Mouse (Mus musculus) stomach, embryonic 14.5 days (tissue): ENCODE data around the gene Rgcc. TPM values are rescaled to one million over a fixed set of nuclear protein-coding genes. Genes with fewer than 3 reads are reported as not detected.

Experiments used
- ATAC-seq: fragments of 200-750 bp; cut with Nextera tagmentation; 2 replicates; pipeline ENCODE4 v1.8.0; 2017; ENCODE audit warnings: low read depth, moderate TSS enrichment; ENCODE audit not compliant: insufficient number of reproducible peaks, insufficient read depth, low FRiP score
- H3K27ac ChIP-seq: fragments of 300-500 bp; sonication (generic); 2 replicates; pipeline ENCODE4 v1.5.1; 2014; ENCODE audit warnings: mild to moderate bottlenecking, low read length, moderate library complexity, mixed read lengths
- H3K27me3 ChIP-seq: fragments of 300-500 bp; sonication (generic); 2 replicates; pipeline ENCODE4 v1.6.1; 2014; ENCODE audit warnings: low read length, control low read depth, mixed read lengths; ENCODE audit not compliant: control insufficient read depth, insufficient read depth
- H3K36me3 ChIP-seq: fragments of 300-500 bp; sonication (generic); 2 replicates; pipeline ENCODE4 v1.6.1; 2014; ENCODE audit warnings: mild to moderate bottlenecking, control low read depth, low read length, moderate library complexity, mixed read lengths; ENCODE audit not compliant: control insufficient read depth, insufficient read depth
- H3K4me1 ChIP-seq: fragments of 300-500 bp; sonication (generic); 2 replicates; pipeline ENCODE4 v1.6.1; 2014; ENCODE audit warnings: low read length, control low read depth, mixed read lengths; ENCODE audit not compliant: control insufficient read depth, insufficient read depth
- H3K4me2 ChIP-seq: fragments of 300-500 bp; sonication (generic); replicated peaks from 2 replicates; pipeline ENCODE4 v1.6.1; 2014; ENCODE audit warnings: low read depth, low read length, control low read depth
- H3K4me3 ChIP-seq: fragments of 300-500 bp; sonication (generic); 2 replicates; pipeline ENCODE4 v1.5.1; 2014; ENCODE audit warnings: low read depth, low read length, control low read depth
- H3K9ac ChIP-seq: fragments of 300-500 bp; sonication (generic); replicated peaks from 2 replicates; pipeline ENCODE4 v1.6.1; 2014; ENCODE audit warnings: low read depth, mild to moderate bottlenecking, control low read depth, low read length, moderate library complexity, mixed read lengths
- H3K9me3 ChIP-seq: fragments of 300-500 bp; sonication (generic); 2 replicates; pipeline ENCODE4 v1.6.1; 2016; ENCODE audit warnings: low read depth, low read length, control low read depth; ENCODE audit not compliant: control insufficient read depth
- WGBS: fragments of 180-500 bp; shearing (Covaris S2); extraction: QIAGEN DNeasy Blood & Tissue Kit; methylation state at CpG from one replicate; pipeline ENCODE4 v1.1.7; 2014; 5-methylcytosine and 5-hydroxymethylcytosine counted together
- polyA plus RNA-seq: library from polyadenylated mRNA; unstranded; fragments of >200 nt; fragmentation: Nextera tagmentation; extraction: Ambion mirVana; gene quantifications from 2 replicates; pipeline ENCODE4 v1.2.1, GENCODE M21; 2014

Rgcc gene
- polyA plus RNA-seq, 1 experiment from 2014 or later = 49.8 TPM

GRCm38 (mm10) chr14:79256656-79257055, 44.8 kb downstream of the Rgcc start:
- Histone ChIP-seq H3K36me3 (no peaks in the 10 kb centered on the region), H3K27ac (no peak overlapping the region), H3K4me3 (no peak overlapping the region), H3K27me3 (no peaks in the 10 kb centered on the region), H3K9me3 (no peaks in the 10 kb centered on the region), H3K4me2 (no peak overlapping the region), H3K9ac (no peak overlapping the region), H3K4me1 (no peaks in the 10 kb centered on the region)
- ATAC-seq = no peak
- WGBS = 79% methylated on average over 5 of the region's 5 CpGs

GRCm38 (mm10) chr14:79255786-79256185, 45.7 kb downstream of the Rgcc start:
- Histone ChIP-seq H3K36me3 (no peaks in the 10 kb centered on the region), H3K4me3 (no peak overlapping the region), H3K27me3 (no peaks in the 10 kb centered on the region), H3K9me3 (no peaks in the 10 kb centered on the region), H3K4me1 (no peaks in the 10 kb centered on the region), H3K4me2 (no peak overlapping the region), H3K27ac (no peak overlapping the region), H3K9ac (no peak overlapping the region)
- 94% methylated on average over 2 of the region's 2 CpGs for WGBS
- no peak for ATAC-seq

- H3K9me3 ChIP-seq = no peaks in the 10 kb centered on the region
- 64% methylated on average over 5 of the region's 5 CpGs for WGBS
- no peak overlapping the region for H3K27ac ChIP-seq
- H3K36me3 ChIP-seq = no peaks in the 10 kb centered on the region
- no peak overlapping the region for H3K4me3 ChIP-seq
- no peak for ATAC-seq
- no peaks in the 10 kb centered on the region for H3K27me3 ChIP-seq
- H3K4me1 ChIP-seq = 0 out of 2 replicates have a peak, but pooled peaks cover 3% of the 10 kb centered on the region
- H3K4me2 ChIP-seq = no peak overlapping the region
- H3K9ac ChIP-seq = no peak overlapping the region
Observed at GRCm38 (mm10) chr14:79251727-79252285, 49.6 kb downstream of the Rgcc start.

- no peak for ATAC-seq
- 74% methylated on average over 3 of the region's 3 CpGs for WGBS
- Histone ChIP-seq H3K36me3 (no peaks in the 10 kb centered on the region), H3K27me3 (no peaks in the 10 kb centered on the region), H3K9ac (no peak overlapping the region), H3K4me1 (0 out of 2 replicates have a peak, but pooled peaks cover 3% of the 10 kb centered on the region), H3K9me3 (peaks cover 4% of the 10 kb centered on the region; the same call in 1 of the 2 replicates), H3K27ac (no peak overlapping the region), H3K4me2 (no peak overlapping the region), H3K4me3 (no peak overlapping the region)
Observed at GRCm38 (mm10) chr14:79244571-79244970, 56.9 kb downstream of the Rgcc start.

- Histone ChIP-seq H3K4me2 (no peak overlapping the region), H3K4me1 (0 out of 2 replicates have a peak, but pooled peaks cover under 1% of the 10 kb centered on the region), H3K4me3 (no peak overlapping the region), H3K36me3 (no peaks in the 10 kb centered on the region), H3K27ac (no peak overlapping the region), H3K9me3 (peaks cover 4% of the 10 kb centered on the region; the same call in 1 of the 2 replicates), H3K9ac (no peak overlapping the region), H3K27me3 (no peaks in the 10 kb centered on the region)
- WGBS = 81% methylated on average over 12 of the region's 12 CpGs
- no peak for ATAC-seq
Observed at GRCm38 (mm10) chr14:79243038-79243883, 58.2 kb downstream of the Rgcc start.

- Histone ChIP-seq H3K27me3 (no peaks in the 10 kb centered on the region), H3K4me2 (no peak overlapping the region), H3K4me1 (no peaks in the 10 kb centered on the region), H3K4me3 (no peak overlapping the region), H3K36me3 (no peaks in the 10 kb centered on the region), H3K9me3 (peaks cover 4% of the 10 kb centered on the region; the same call in 1 of the 2 replicates), H3K9ac (no peak overlapping the region), H3K27ac (no peak overlapping the region)
- no peak for ATAC-seq
Observed at GRCm38 (mm10) chr14:79242386-79242720, 59.1 kb downstream of the Rgcc start.

- Histone ChIP-seq H3K36me3 (no peaks in the 10 kb centered on the region), H3K9me3 (peaks cover 4% of the 10 kb centered on the region; the same call in 1 of the 2 replicates), H3K4me2 (no peak overlapping the region), H3K27ac (no peak overlapping the region), H3K9ac (no peak overlapping the region), H3K4me1 (no peaks in the 10 kb centered on the region), H3K27me3 (no peaks in the 10 kb centered on the region), H3K4me3 (no peak overlapping the region)
- WGBS = 76% methylated on average over 6 of the region's 6 CpGs
- ATAC-seq = no peak
Observed at GRCm38 (mm10) chr14:79241656-79242385, 59.6 kb downstream of the Rgcc start.

- H3K9ac ChIP-seq = no peak overlapping the region
- H3K27me3 ChIP-seq = no peaks in the 10 kb centered on the region
- no peaks in the 10 kb centered on the region for H3K36me3 ChIP-seq
- no peak overlapping the region for H3K27ac ChIP-seq
- peaks cover 4% of the 10 kb centered on the region; the same call in 1 of the 2 replicates for H3K9me3 ChIP-seq
- H3K4me3 ChIP-seq = no peak overlapping the region
- no peak overlapping the region for H3K4me2 ChIP-seq
- no peaks in the 10 kb centered on the region for H3K4me1 ChIP-seq
- ATAC-seq = no peak
- WGBS = 64% methylated on average over 4 of the region's 4 CpGs
Observed at GRCm38 (mm10) chr14:79241057-79241570, 60.3 kb downstream of the Rgcc start.
